Mouse (Mus musculus): ENCODE measurements around the gene Celf2. TPM values are rescaled to one million over a fixed set of nuclear protein-coding genes. Genes with fewer than 3 reads are reported as not detected.

The Celf2 gene
- polyA plus RNA-seq, 1 experiment from 2014 or later = 20.4 TPM

DNA sequence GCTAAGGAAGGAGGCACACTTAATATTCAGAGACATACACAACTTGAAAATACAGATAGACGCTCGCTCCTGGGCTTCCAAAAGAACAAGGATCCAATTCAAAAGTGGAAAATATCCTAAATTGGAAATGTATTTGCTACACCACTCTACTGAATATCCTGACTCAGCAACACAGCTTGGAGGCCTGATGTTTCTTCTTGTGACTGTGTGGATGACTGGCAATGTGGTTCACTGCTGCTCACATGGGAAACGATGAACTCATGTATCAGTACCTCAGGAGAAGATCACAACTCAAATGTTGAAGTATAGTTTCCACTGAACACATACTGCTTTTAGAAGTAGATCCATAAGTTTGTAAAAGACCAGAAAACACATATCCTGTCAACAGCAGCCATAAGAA is 944.2 kb downstream of the Celf2 start:
- Histone ChIP-seq H3K36me3 (no peaks in the 10 kb centered on the region), H3K27ac (no peak overlapping the region), H3K9me3 (replicated peaks) (no peaks in the 10 kb centered on the region), H3K4me3 (replicated peaks) (no peak overlapping the region), H3K4me1 (no peaks in the 10 kb centered on the region), H3K27me3 (no peaks in the 10 kb centered on the region), H3K9ac (no peak overlapping the region), H3K4me2 (no peak overlapping the region)
- WGBS = 92% methylated on average over 3 of the region's 3 CpGs
- ATAC-seq (replicated peaks; ENCODE audit: low FRiP score) = no peak

DNA sequence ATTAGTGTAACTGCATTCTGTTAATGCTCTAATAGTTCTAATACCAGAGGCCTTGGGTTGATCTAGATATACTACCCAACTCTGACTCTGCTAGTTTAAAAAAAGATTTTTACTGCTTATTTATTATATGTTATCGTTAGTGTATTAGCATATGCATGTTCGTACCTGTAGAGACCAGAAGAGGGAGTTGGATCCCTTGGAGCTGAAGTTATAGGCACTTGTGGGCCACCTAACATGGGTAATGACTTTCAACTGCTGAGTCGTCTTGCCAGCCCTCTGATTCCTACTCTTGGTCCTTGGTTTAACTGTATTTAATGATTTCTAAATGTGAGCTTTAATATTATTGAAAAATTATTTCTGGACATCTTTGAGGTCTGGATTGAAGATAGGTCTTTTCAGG is 948.0 kb downstream of the Celf2 start:
- H3K27ac ChIP-seq = no peak overlapping the region
- H3K36me3 ChIP-seq = no peaks in the 10 kb centered on the region
- 92% methylated on average over 3 of the region's 3 CpGs for WGBS
- H3K4me1 ChIP-seq = no peaks in the 10 kb centered on the region
- H3K9me3 ChIP-seq (replicated peaks) = no peaks in the 10 kb centered on the region
- H3K4me2 ChIP-seq = no peak overlapping the region
- no peaks in the 10 kb centered on the region for H3K27me3 ChIP-seq
- no peak for ATAC-seq (replicated peaks; ENCODE audit: low FRiP score)
- H3K9ac ChIP-seq = no peak overlapping the region
- no peak overlapping the region for H3K4me3 ChIP-seq (replicated peaks)

DNA sequence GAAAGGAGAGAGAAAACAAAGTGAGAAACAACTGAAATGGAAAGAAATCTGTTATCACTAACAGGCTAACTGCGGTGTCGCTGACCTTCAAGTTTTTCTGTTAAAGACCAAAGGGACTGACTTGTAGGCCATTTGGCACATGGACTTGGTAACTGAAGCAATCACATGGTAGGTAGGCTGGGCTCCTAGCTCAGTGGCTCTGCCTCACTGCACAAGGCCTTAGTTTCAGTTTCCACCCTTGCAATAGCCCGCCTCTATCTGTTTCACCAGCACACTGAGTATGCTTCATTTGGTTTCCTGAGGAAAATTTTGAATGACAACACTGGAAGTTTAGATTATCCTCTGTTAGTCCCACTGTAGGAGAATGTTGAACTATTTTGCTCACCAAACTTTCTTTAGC is 948.6 kb downstream of the Celf2 start:
- H3K27me3 ChIP-seq = no peaks in the 10 kb centered on the region
- no peak overlapping the region for H3K4me3 ChIP-seq (replicated peaks)
- WGBS = 84% methylated on average over 3 of the region's 3 CpGs
- no peak overlapping the region for H3K9ac ChIP-seq
- no peak overlapping the region for H3K4me2 ChIP-seq
- H3K27ac ChIP-seq = no peak overlapping the region
- no peaks in the 10 kb centered on the region for H3K9me3 ChIP-seq (replicated peaks)
- H3K36me3 ChIP-seq = no peaks in the 10 kb centered on the region
- no peak for ATAC-seq (replicated peaks; ENCODE audit: low FRiP score)
- H3K4me1 ChIP-seq = no peaks in the 10 kb centered on the region

DNA sequence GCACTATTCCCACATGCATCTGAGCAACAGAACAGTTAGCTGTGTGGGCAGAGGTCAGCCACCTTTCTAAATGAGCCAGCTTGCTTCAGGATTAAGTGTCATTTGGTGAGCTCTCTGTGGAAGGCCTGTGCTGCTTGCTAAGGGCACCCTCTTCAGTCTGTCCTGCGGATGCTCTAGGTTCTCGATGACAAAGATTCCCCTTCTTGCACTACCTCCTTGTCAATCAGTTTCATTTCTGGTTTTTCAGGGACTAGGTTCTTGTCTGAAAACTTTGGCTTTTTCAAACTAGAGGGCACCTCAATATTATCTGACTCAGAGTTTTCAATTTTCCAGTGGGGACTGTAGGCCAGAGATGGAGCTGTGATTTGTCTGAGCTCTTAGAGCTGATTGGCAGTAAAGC is 949.8 kb downstream of the Celf2 start:
- no peaks in the 10 kb centered on the region for H3K27me3 ChIP-seq
- no peaks in the 10 kb centered on the region for H3K9me3 ChIP-seq (replicated peaks)
- H3K9ac ChIP-seq = no peak overlapping the region
- WGBS = 73% methylated on average over 2 of the region's 2 CpGs
- H3K4me1 ChIP-seq = no peaks in the 10 kb centered on the region
- H3K36me3 ChIP-seq = no peaks in the 10 kb centered on the region
- no peak overlapping the region for H3K27ac ChIP-seq
- H3K4me3 ChIP-seq (replicated peaks) = no peak overlapping the region
- no peak overlapping the region for H3K4me2 ChIP-seq
- no peak for ATAC-seq (replicated peaks; ENCODE audit: low FRiP score)

DNA sequence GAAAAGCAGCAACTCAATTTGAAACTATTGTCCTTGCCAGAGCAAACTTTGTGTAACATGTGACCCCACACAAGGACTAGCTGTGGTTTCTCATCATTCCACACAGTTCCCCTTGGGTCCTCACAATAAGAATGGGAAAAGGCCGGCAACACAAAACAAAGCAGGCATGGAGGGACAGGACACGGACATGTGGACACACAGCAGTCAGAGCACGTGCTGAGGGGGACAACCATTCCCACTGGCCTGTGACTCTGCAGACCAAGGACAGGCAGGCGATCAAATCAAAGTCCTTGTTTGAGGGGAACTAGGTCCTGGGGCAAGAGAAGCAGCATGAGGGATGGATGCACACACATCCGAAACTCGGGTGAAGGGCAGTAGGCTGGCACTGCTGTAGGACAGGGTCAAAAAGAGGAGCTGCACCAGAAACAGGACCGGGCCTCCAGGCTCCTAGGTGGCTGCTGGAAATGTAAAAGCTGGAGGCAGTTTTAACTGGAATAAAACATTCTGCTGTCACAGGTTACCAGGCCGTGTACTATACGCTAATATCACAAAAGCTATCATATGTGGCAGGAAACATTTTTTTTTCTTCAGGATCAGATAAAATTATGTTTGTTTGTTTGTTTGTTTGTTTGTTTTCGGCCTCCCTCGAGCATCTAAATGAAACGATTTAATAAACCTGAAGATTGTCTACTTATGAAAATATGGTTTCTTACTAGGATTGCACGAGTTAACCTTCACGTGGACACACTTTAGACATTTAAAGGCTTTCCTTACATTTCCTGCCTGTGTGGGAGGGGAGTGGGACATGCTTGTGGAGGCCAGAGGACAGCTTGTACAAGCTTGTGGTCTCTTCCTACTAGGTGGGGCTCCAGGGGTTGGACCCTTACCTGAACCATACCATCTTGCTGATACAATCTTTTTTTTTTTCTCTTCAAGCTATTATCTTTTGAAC is 950.8 kb downstream of the Celf2 start:
- no peaks in the 10 kb centered on the region for H3K4me1 ChIP-seq
- H3K4me3 ChIP-seq (replicated peaks) = no peak overlapping the region
- H3K4me2 ChIP-seq = no peak overlapping the region
- H3K9me3 ChIP-seq (replicated peaks) = no peaks in the 10 kb centered on the region
- 79% methylated on average over 14 of the region's 14 CpGs for WGBS
- H3K36me3 ChIP-seq = no peaks in the 10 kb centered on the region
- no peak overlapping the region for H3K9ac ChIP-seq
- ATAC-seq (replicated peaks; ENCODE audit: low FRiP score) = no peak
- H3K27me3 ChIP-seq = no peaks in the 10 kb centered on the region
- H3K27ac ChIP-seq = no peak overlapping the region

DNA sequence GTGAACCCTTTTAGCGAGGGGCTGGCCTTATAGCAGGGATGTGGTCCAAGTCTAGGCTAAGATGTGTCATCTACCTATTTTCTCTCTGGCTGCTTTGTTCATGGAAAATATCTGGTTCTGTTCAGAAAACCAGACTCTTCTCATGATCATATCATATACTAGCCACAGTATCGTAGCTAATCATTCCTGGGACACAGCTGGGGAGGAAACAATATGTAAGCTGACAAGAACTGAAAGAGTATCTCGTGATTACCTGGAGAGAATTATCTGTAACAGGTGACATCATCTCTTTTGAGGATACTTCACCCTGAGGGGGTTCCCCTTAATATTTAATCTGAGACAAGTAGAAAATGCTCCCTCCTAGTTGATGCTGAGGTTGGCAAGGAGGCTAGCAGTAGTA is 951.6 kb downstream of the Celf2 start:
- Histone ChIP-seq H3K9me3 (replicated peaks) (no peaks in the 10 kb centered on the region), H3K9ac (no peak overlapping the region), H3K4me1 (no peaks in the 10 kb centered on the region), H3K27ac (no peak overlapping the region), H3K4me3 (replicated peaks) (no peak overlapping the region), H3K27me3 (no peaks in the 10 kb centered on the region), H3K36me3 (no peaks in the 10 kb centered on the region), H3K4me2 (no peak overlapping the region)
- 91% methylated on average over 3 of the region's 3 CpGs for WGBS
- ATAC-seq (replicated peaks; ENCODE audit: low FRiP score) = no peak

DNA sequence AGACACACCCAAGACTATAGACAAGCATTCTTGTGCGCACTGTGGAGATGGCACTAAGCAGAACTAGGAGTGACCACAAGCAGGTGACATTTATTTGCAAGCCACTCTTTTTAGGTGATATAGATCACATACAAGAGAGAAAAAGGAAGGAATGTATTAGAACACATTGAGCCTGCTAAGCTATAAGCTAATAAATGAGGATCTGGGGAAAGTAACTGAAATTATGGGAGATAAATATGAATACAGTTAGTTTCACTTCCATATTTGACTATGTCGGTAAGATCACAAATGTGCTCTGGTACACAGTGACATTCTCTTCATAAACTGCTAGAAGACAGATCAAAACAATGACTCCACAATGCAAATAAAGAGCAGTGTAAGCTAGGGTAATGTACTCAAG is 952.5 kb downstream of the Celf2 start:
- Histone ChIP-seq H3K9ac (no peak overlapping the region), H3K4me2 (no peak overlapping the region), H3K36me3 (no peaks in the 10 kb centered on the region), H3K27ac (no peak overlapping the region), H3K27me3 (no peaks in the 10 kb centered on the region), H3K4me1 (no peaks in the 10 kb centered on the region), H3K4me3 (replicated peaks) (no peak overlapping the region), H3K9me3 (replicated peaks) (no peaks in the 10 kb centered on the region)
- WGBS = 94% methylated on average over 2 of the region's 2 CpGs
- ATAC-seq (replicated peaks; ENCODE audit: low FRiP score) = no peak

DNA sequence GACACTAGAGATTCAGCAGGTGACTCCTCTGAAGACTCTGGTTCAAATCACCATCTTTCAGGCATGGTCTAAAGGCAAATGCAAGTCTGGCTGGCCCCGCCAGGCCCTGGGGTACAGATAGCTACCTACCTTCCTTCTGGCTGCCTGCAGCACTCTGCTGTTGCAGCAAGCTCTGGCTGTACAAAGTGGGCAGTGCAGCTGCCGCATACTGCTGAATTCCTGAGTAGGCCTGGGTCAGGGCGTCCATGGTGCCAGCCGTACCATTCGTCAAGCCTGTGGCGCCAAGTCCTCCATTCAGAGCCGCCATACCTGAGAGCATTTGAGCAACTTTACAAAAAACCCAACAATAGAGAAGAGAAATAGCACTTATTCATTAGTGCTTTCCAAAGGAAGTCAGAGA is 955.7 kb downstream of the Celf2 start:
- Histone ChIP-seq H3K9me3 (replicated peaks) (no peaks in the 10 kb centered on the region), H3K36me3 (no peaks in the 10 kb centered on the region), H3K9ac (no peak overlapping the region), H3K27me3 (no peaks in the 10 kb centered on the region), H3K4me3 (replicated peaks) (no peak overlapping the region), H3K4me2 (no peak overlapping the region), H3K27ac (no peak overlapping the region), H3K4me1 (no peaks in the 10 kb centered on the region)
- ATAC-seq (replicated peaks; ENCODE audit: low FRiP score) = no peak
- 95% methylated on average over 7 of the region's 7 CpGs for WGBS

DNA sequence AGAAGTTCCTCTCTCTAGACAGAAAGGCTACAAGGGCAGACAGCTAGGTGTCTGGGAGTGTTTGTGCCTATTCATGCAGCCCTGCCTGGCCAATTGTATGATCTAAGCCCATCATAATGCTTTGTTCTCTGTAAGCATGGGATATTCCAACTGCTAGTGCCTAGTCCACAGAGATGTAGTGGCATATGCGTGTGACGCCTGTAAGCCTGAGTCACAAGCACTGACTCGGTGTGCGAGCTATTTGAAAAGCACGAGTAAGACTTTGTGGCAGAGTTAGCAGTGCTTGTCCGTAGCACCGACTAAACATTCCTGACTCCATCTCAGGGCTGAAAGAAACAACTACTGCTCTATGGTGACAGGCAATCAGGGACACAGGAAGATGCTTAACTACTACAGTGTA is 960.1 kb downstream of the Celf2 start:
- Histone ChIP-seq H3K36me3 (no peaks in the 10 kb centered on the region), H3K27ac (no peak overlapping the region), H3K27me3 (no peaks in the 10 kb centered on the region), H3K4me2 (no peak overlapping the region), H3K9ac (no peak overlapping the region), H3K4me1 (peaks cover 11% of the 10 kb centered on the region), H3K9me3 (replicated peaks) (no peaks in the 10 kb centered on the region), H3K4me3 (replicated peaks) (no peak overlapping the region)
- ATAC-seq (replicated peaks; ENCODE audit: low FRiP score) = no peak
- WGBS = 94% methylated on average over 7 of the region's 7 CpGs

DNA sequence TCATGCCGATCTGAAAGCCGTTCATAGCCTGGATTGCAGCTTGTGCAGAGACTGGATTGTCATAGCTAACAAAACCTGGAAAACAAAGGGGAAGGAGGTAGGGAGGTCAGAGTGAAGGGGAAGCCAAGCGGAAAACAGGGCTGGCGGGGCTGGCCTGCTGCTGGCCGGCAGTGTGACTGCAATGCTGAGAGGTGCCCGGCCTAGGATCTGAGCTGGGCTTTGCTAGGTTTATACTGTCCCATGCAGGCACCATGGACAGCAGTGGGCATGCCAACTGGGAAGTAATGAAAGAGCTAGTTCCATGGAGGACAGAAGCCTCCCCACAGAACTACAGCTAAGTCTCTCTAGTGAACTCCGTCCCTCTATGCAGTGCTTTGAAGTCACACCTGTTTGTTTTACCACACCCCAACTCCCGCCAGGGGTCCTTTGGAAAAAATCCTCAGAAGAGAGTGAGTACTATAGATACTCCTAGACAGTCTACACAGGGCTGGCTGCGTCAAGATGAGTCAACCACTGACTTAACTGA is 962.2 kb downstream of the Celf2 start:
- H3K36me3 ChIP-seq = no peaks in the 10 kb centered on the region

DNA sequence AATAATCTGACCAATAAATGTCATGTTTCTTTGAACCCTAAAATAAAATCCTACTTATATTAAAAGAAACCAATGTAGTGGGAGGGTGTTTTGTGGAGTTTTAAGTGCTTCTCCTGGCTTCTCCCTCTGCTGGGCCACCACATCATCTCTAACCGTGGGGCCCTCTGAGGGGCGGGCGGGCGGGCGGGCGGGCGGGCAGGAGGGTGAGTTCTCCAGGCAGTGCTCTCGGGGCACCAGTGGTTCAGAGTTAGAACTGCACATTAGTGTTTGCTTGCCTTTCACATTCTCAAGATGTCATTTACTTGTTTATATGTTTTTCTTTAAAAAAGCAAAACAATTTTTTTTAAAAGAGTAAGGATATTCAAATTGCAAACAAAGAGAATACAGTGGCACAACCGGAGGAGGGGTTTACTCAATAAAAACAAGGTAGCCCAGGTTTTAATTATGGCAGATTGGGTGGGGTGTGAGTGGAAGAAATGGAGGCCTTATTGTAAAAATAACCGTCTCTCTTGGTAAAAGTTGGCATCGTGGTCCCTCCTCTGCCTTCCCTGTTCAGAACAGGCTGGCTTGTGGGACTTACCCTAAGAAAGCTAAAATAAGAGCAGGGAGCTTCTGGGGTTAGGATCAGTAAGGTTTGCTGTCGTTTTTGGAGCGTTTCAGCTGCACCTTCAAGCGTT is 962.8 kb downstream of the Celf2 start:
- ATAC-seq (replicated peaks; ENCODE audit: low FRiP score) = peak; percentile 71; the same call in 1 of the 2 replicates

More for the DNA sequence above, 962.2 kb downstream of the Celf2 start:
- peak; percentile 96 for ATAC-seq (replicated peaks; ENCODE audit: low FRiP score)
- Histone ChIP-seq H3K4me3 (replicated peaks) (no peak overlapping the region), H3K27ac (peak overlapping the region; percentile 60), H3K9ac (no peak overlapping the region), H3K4me2 (0 out of 2 replicates have a peak overlapping the region, but pooled peaks have one; percentile 25), H3K4me1 (peaks cover 11% of the 10 kb centered on the region), H3K27me3 (no peaks in the 10 kb centered on the region), H3K9me3 (replicated peaks) (no peaks in the 10 kb centered on the region)
- WGBS = 36% methylated on average over 9 of the region's 9 CpGs

More for the DNA sequence above, 962.8 kb downstream of the Celf2 start:
- Histone ChIP-seq H3K36me3 (no peaks in the 10 kb centered on the region), H3K27ac (peak overlapping the region; percentile 60), H3K9ac (no peak overlapping the region), H3K27me3 (no peaks in the 10 kb centered on the region), H3K4me2 (0 out of 2 replicates have a peak overlapping the region, but pooled peaks have one; percentile 25), H3K9me3 (replicated peaks) (no peaks in the 10 kb centered on the region), H3K4me3 (replicated peaks) (no peak overlapping the region), H3K4me1 (peaks cover 11% of the 10 kb centered on the region)
- 49% methylated on average over 14 of the region's 14 CpGs for WGBS

All from kidney, embryonic 15.5 days (tissue).